Mouse (Mus musculus): ENCODE measurements at regions not wholly inside any gene's neighbourhood (a gene's known extent, or its start where the extent isn't known, plus 50 kb on each side); places are given as distances from the start of the nearest gene placed in this dataset.
A peak's percentile ranks its signal among the peaks of the same experiment; 100 is the strongest.

GRCm38 (mm10) chr12:93152618-93153245, 1303.8 kb upstream of the Sel1l start:
- Histone ChIP-seq H3K27ac (ENCODE audit: insufficient read depth, low read depth, low read length, poor library complexity, severe bottlenecking) (no peak overlapping the region), H3K4me1 (ENCODE audit: control insufficient read depth in 2 of 2, insufficient read depth in 2 of 2, low read length in 2 of 2, poor library complexity in 1 of 2) (no peaks in the 10 kb centered on the region), H3K36me3 (ENCODE audit: control insufficient read depth, insufficient read depth, low read length, poor library complexity, severe bottlenecking) (no peaks in the 10 kb centered on the region), H3K4me3 (ENCODE audit: insufficient read depth in 1 of 2, low read depth in 1 of 2, low read length in 2 of 2, poor library complexity in 1 of 2, severe bottlenecking in 1 of 2) (no peak overlapping the region), H3K9me3 (ENCODE audit: control insufficient read depth, insufficient read depth, low read depth, low read length) (no peaks in the 10 kb centered on the region), H3K9ac (ENCODE audit: insufficient read depth, low read depth, low read length, poor library complexity, severe bottlenecking) (no peak overlapping the region)
- DNase-seq (ENCODE audit: low read depth, low spot score): peak; percentile 36
- TF ChIP-seq ZNF384 (IDR thresholded peaks at IDR 0.05; ENCODE audit: low read depth, low read length): no peak
- TF ChIP-seq CHD2 (IDR thresholded peaks at IDR 0.05; ENCODE audit: low read depth, low read length): no peak
- peak; percentile 31; the same call in 1 of the 2 replicates for TF ChIP-seq ZC3H11A (IDR thresholded peaks at IDR 0.05; ENCODE audit: borderline replicate concordance, low read depth, low read length)
- TF ChIP-seq MAFK (IDR thresholded peaks at IDR 0.05; ENCODE audit: insufficient read depth, low read depth, low read length): no peak
- TF ChIP-seq HCFC1 (IDR thresholded peaks at IDR 0.05; ENCODE audit: borderline replicate concordance, insufficient read depth, low read length): no peak
- in situ Hi-C loops (cut with MboI; ENCODE audit: low sequenced_read_pairs in 2 of 2, unreplicated experiment in 2 of 2): no loop called here

GRCm38 (mm10) chr12:93151530-93151929, 1302.6 kb upstream of the Sel1l start:
- TF ChIP-seq CHD2 (IDR thresholded peaks at IDR 0.05; ENCODE audit: low read depth, low read length) (no peak), ZNF384 (IDR thresholded peaks at IDR 0.05; ENCODE audit: low read depth, low read length) (no peak), HCFC1 (IDR thresholded peaks at IDR 0.05; ENCODE audit: borderline replicate concordance, insufficient read depth, low read length) (no peak), ZC3H11A (IDR thresholded peaks at IDR 0.05; ENCODE audit: borderline replicate concordance, low read depth, low read length) (no peak), MAFK (IDR thresholded peaks at IDR 0.05; ENCODE audit: insufficient read depth, low read depth, low read length) (no peak)
- Histone ChIP-seq H3K36me3 (ENCODE audit: control insufficient read depth, insufficient read depth, low read length, poor library complexity, severe bottlenecking) (no peaks in the 10 kb centered on the region), H3K4me3 (ENCODE audit: insufficient read depth in 1 of 2, low read depth in 1 of 2, low read length in 2 of 2, poor library complexity in 1 of 2, severe bottlenecking in 1 of 2) (no peak overlapping the region), H3K27ac (ENCODE audit: insufficient read depth, low read depth, low read length, poor library complexity, severe bottlenecking) (no peak overlapping the region), H3K9me3 (ENCODE audit: control insufficient read depth, insufficient read depth, low read depth, low read length) (no peaks in the 10 kb centered on the region), H3K4me1 (ENCODE audit: control insufficient read depth in 2 of 2, insufficient read depth in 2 of 2, low read length in 2 of 2, poor library complexity in 1 of 2) (no peaks in the 10 kb centered on the region), H3K9ac (ENCODE audit: insufficient read depth, low read depth, low read length, poor library complexity, severe bottlenecking) (no peak overlapping the region)
- no peak for DNase-seq (ENCODE audit: low read depth, low spot score)
- in situ Hi-C loops (cut with MboI; ENCODE audit: low sequenced_read_pairs in 2 of 2, unreplicated experiment in 2 of 2): no loop called here

DNA sequence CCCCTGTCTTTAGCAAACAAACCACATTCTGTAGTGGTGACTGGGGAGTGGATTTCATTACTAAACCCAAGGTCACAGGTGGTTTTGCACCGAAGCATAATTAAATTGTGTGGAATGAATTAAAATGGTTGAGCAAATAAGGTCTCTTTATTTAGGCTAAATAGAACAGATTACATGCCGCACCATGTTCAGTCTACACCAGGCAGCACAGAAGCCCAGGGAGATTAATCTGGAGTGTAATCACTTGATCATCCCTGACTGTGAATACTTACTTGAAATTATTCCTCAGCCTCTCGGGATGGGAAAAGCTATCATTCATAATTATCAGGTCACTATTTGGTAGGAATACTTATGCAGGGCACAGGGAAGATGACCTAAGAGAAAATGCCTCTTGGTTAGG, 1293.3 kb upstream of the Sel1l start:
- Histone ChIP-seq H3K27ac (ENCODE audit: insufficient read depth, low read depth, low read length, poor library complexity, severe bottlenecking) (no peak overlapping the region), H3K9ac (ENCODE audit: insufficient read depth, low read depth, low read length, poor library complexity, severe bottlenecking) (no peak overlapping the region), H3K4me3 (ENCODE audit: insufficient read depth in 1 of 2, low read depth in 1 of 2, low read length in 2 of 2, poor library complexity in 1 of 2, severe bottlenecking in 1 of 2) (no peak overlapping the region), H3K9me3 (ENCODE audit: control insufficient read depth, insufficient read depth, low read depth, low read length) (no peaks in the 10 kb centered on the region), H3K4me1 (ENCODE audit: control insufficient read depth in 2 of 2, insufficient read depth in 2 of 2, low read length in 2 of 2, poor library complexity in 1 of 2) (no peaks in the 10 kb centered on the region), H3K36me3 (ENCODE audit: control insufficient read depth, insufficient read depth, low read length, poor library complexity, severe bottlenecking) (no peaks in the 10 kb centered on the region)
- TF ChIP-seq ZNF384 (IDR thresholded peaks at IDR 0.05; ENCODE audit: low read depth, low read length) (no peak), ZC3H11A (IDR thresholded peaks at IDR 0.05; ENCODE audit: borderline replicate concordance, low read depth, low read length) (no peak), CHD2 (IDR thresholded peaks at IDR 0.05; ENCODE audit: low read depth, low read length) (no peak), HCFC1 (IDR thresholded peaks at IDR 0.05; ENCODE audit: borderline replicate concordance, insufficient read depth, low read length) (no peak), MAFK (IDR thresholded peaks at IDR 0.05; ENCODE audit: insufficient read depth, low read depth, low read length) (no peak)
- in situ Hi-C loops (cut with MboI; ENCODE audit: low sequenced_read_pairs in 2 of 2, unreplicated experiment in 2 of 2): no loop called here
- no peak for DNase-seq (ENCODE audit: low read depth, low spot score)

- no peak for TF ChIP-seq ZNF384 (IDR thresholded peaks at IDR 0.05; ENCODE audit: low read depth, low read length)
- TF ChIP-seq HCFC1 (IDR thresholded peaks at IDR 0.05; ENCODE audit: borderline replicate concordance, insufficient read depth, low read length): no peak
- no peak for TF ChIP-seq ZC3H11A (IDR thresholded peaks at IDR 0.05; ENCODE audit: borderline replicate concordance, low read depth, low read length)
- TF ChIP-seq MAFK (IDR thresholded peaks at IDR 0.05; ENCODE audit: insufficient read depth, low read depth, low read length): no peak
- TF ChIP-seq CHD2 (IDR thresholded peaks at IDR 0.05; ENCODE audit: low read depth, low read length): no peak
- no peak for DNase-seq (ENCODE audit: low read depth, low spot score)
- in situ Hi-C loops (cut with MboI; ENCODE audit: low sequenced_read_pairs in 2 of 2, unreplicated experiment in 2 of 2): no loop called here
- Histone ChIP-seq H3K9ac (ENCODE audit: insufficient read depth, low read depth, low read length, poor library complexity, severe bottlenecking) (no peak overlapping the region), H3K9me3 (ENCODE audit: control insufficient read depth, insufficient read depth, low read depth, low read length) (no peaks in the 10 kb centered on the region), H3K27ac (ENCODE audit: insufficient read depth, low read depth, low read length, poor library complexity, severe bottlenecking) (no peak overlapping the region), H3K4me1 (ENCODE audit: control insufficient read depth in 2 of 2, insufficient read depth in 2 of 2, low read length in 2 of 2, poor library complexity in 1 of 2) (no peaks in the 10 kb centered on the region), H3K4me3 (ENCODE audit: insufficient read depth in 1 of 2, low read depth in 1 of 2, low read length in 2 of 2, poor library complexity in 1 of 2, severe bottlenecking in 1 of 2) (no peak overlapping the region), H3K36me3 (ENCODE audit: control insufficient read depth, insufficient read depth, low read length, poor library complexity, severe bottlenecking) (no peaks in the 10 kb centered on the region)
Measured at GRCm38 (mm10) chr12:93136395-93136794, 1287.4 kb upstream of the Sel1l start.

All from ES-E14 (cell line).